Mouse (Mus musculus): ENCODE measurements around the gene Hpcal1. TPM values are rescaled to one million over a fixed set of nuclear protein-coding genes. Genes with fewer than 3 reads are reported as not detected.

Hpcal1 gene
- polyA plus RNA-seq, 1 experiment from 2014 or later: 39.1 TPM

DNA sequence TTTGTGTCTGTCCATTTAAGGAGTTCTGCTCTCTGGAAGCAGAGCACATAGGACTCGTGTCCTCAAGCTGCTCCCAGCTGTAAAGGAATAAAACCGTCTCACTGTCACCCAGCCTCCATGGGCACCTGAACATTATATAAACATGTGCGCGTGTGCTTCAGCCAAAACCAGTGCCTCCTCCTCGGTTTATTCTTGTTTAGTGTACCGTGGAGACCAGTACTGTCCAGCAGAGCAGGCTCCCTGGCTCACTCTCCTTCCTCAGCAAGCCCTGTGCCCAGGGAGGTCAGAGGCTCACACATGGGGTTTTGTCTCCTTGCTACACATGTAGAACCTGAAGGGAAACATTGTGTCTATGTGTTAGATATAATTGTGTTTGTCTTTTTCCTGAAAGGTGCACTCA lies 27.5 kb downstream of the Hpcal1 start:
- Histone ChIP-seq H3K4me1 (ENCODE audit: control insufficient read depth, insufficient read depth, low read length) (no peaks in the 10 kb centered on the region), H3K27ac (ENCODE audit: low read depth, low read length) (no peak overlapping the region), H3K4me3 (ENCODE audit: low read depth, low read length) (no peak overlapping the region), H3K36me3 (ENCODE audit: control insufficient read depth, insufficient read depth, low read length) (no peaks in the 10 kb centered on the region), H3K9ac (ENCODE audit: low read length) (no peak overlapping the region), H3K27me3 (ENCODE audit: control insufficient read depth, insufficient read depth, low read length) (no peaks in the 10 kb centered on the region), H3K4me2 (no peak overlapping the region), H3K9me3 (ENCODE audit: control insufficient read depth, low read length) (no peaks in the 10 kb centered on the region)
- 83% methylated on average over 6 of the region's 6 CpGs for WGBS
- ATAC-seq (ENCODE audit: low FRiP score): no peak
- no peak for DNase-seq (ENCODE audit: low spot score, missing footprints)

GRCm38 (mm10) chr12:17721058-17721457 lies 30.4 kb downstream of the Hpcal1 start:
- Histone ChIP-seq H3K27me3 (ENCODE audit: control insufficient read depth, insufficient read depth, low read length) (no peaks in the 10 kb centered on the region), H3K9me3 (ENCODE audit: control insufficient read depth, low read length) (no peaks in the 10 kb centered on the region), H3K4me2 (no peak overlapping the region), H3K36me3 (ENCODE audit: control insufficient read depth, insufficient read depth, low read length) (no peaks in the 10 kb centered on the region), H3K4me3 (ENCODE audit: low read depth, low read length) (no peak overlapping the region), H3K9ac (ENCODE audit: low read length) (no peak overlapping the region), H3K27ac (ENCODE audit: low read depth, low read length) (no peak overlapping the region), H3K4me1 (ENCODE audit: control insufficient read depth, insufficient read depth, low read length) (no peaks in the 10 kb centered on the region)
- no peak for DNase-seq (ENCODE audit: low spot score, missing footprints)
- ATAC-seq (ENCODE audit: low FRiP score): no peak

- no peaks in the 10 kb centered on the region for H3K9me3 ChIP-seq (ENCODE audit: control insufficient read depth, low read length)
- no peak overlapping the region for H3K9ac ChIP-seq (ENCODE audit: low read length)
Measured at GRCm38 (mm10) chr12:17722452-17723181, 32.0 kb downstream of the Hpcal1 start.

GRCm38 (mm10) chr12:17723182-17723570 lies 32.5 kb downstream of the Hpcal1 start:
- no peak for DNase-seq (ENCODE audit: low spot score, missing footprints)

More at GRCm38 (mm10) chr12:17722452-17723181, 32.0 kb downstream of the Hpcal1 start:
- no peak overlapping the region for H3K4me3 ChIP-seq (ENCODE audit: low read depth, low read length)
- no peak for ATAC-seq (ENCODE audit: low FRiP score)
- no peaks in the 10 kb centered on the region for H3K27me3 ChIP-seq (ENCODE audit: control insufficient read depth, insufficient read depth, low read length)
- peaks cover 8% of the 10 kb centered on the region for H3K4me1 ChIP-seq (ENCODE audit: control insufficient read depth, insufficient read depth, low read length)
- WGBS: 91% methylated on average over 13 of the region's 13 CpGs
- H3K4me2 ChIP-seq: no peak overlapping the region
- no peak for DNase-seq (ENCODE audit: low spot score, missing footprints)
- no peak overlapping the region for H3K27ac ChIP-seq (ENCODE audit: low read depth, low read length)
- no peaks in the 10 kb centered on the region for H3K36me3 ChIP-seq (ENCODE audit: control insufficient read depth, insufficient read depth, low read length)

DNA sequence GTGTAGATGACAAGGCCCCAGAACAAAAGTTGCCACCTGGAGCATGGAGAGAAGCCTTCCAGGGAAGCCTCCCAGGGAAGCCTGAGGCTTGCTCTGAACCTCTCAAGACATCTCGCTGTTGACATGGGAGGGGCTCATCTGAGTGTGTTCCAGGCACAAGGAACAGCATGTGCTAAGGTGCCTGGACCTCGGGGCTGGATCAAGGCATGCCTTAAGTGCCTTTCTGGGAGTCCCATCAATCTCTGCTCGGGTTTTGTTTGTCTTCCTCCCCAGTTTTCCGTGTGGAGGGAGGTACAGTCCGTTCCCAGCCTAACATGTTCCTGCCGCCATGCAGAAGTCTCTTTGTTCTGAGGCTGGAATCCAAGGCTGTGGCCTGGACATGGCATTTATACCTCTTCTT lies 33.3 kb downstream of the Hpcal1 start:
- WGBS: 75% methylated on average over 6 of the region's 6 CpGs
- DNase-seq (ENCODE audit: low spot score, missing footprints): no peak
- Histone ChIP-seq H3K27ac (ENCODE audit: low read depth, low read length) (no peak overlapping the region), H3K4me1 (ENCODE audit: control insufficient read depth, insufficient read depth, low read length) (peaks cover 8% of the 10 kb centered on the region), H3K4me2 (no peak overlapping the region), H3K27me3 (ENCODE audit: control insufficient read depth, insufficient read depth, low read length) (no peaks in the 10 kb centered on the region), H3K4me3 (ENCODE audit: low read depth, low read length) (no peak overlapping the region), H3K36me3 (ENCODE audit: control insufficient read depth, insufficient read depth, low read length) (no peaks in the 10 kb centered on the region), H3K9ac (ENCODE audit: low read length) (no peak overlapping the region), H3K9me3 (ENCODE audit: control insufficient read depth, low read length) (no peaks in the 10 kb centered on the region)
- no peak for ATAC-seq (ENCODE audit: low FRiP score)

More at GRCm38 (mm10) chr12:17723182-17723570, 32.5 kb downstream of the Hpcal1 start:
- Histone ChIP-seq H3K36me3 (ENCODE audit: control insufficient read depth, insufficient read depth, low read length) (no peaks in the 10 kb centered on the region), H3K27ac (ENCODE audit: low read depth, low read length) (no peak overlapping the region), H3K9me3 (ENCODE audit: control insufficient read depth, low read length) (no peaks in the 10 kb centered on the region), H3K4me2 (no peak overlapping the region), H3K4me1 (ENCODE audit: control insufficient read depth, insufficient read depth, low read length) (peaks cover 8% of the 10 kb centered on the region), H3K4me3 (ENCODE audit: low read depth, low read length) (no peak overlapping the region), H3K9ac (ENCODE audit: low read length) (no peak overlapping the region), H3K27me3 (ENCODE audit: control insufficient read depth, insufficient read depth, low read length) (no peaks in the 10 kb centered on the region)
- ATAC-seq (ENCODE audit: low FRiP score): no peak
- WGBS: 93% methylated on average over 1 of the region's 1 CpGs

GRCm38 (mm10) chr12:17724412-17725090 lies 33.9 kb downstream of the Hpcal1 start:
- WGBS: 72% methylated on average over 3 of the region's 3 CpGs
- DNase-seq (ENCODE audit: low spot score, missing footprints): no peak

GRCm38 (mm10) chr12:17725592-17725991 lies 34.9 kb downstream of the Hpcal1 start:
- DNase-seq (ENCODE audit: low spot score, missing footprints) (no peak), ATAC-seq (ENCODE audit: low FRiP score) (no peak)
- H3K27me3 ChIP-seq (ENCODE audit: control insufficient read depth, insufficient read depth, low read length): no peaks in the 10 kb centered on the region
- no peak overlapping the region for H3K27ac ChIP-seq (ENCODE audit: low read depth, low read length)
- no peak overlapping the region for H3K4me2 ChIP-seq
- no peak overlapping the region for H3K4me3 ChIP-seq (ENCODE audit: low read depth, low read length)
- WGBS: 78% methylated on average over 6 of the region's 6 CpGs
- H3K9ac ChIP-seq (ENCODE audit: low read length): no peak overlapping the region
- no peaks in the 10 kb centered on the region for H3K9me3 ChIP-seq (ENCODE audit: control insufficient read depth, low read length)
- H3K4me1 ChIP-seq (ENCODE audit: control insufficient read depth, insufficient read depth, low read length): peaks cover 8% of the 10 kb centered on the region
- no peaks in the 10 kb centered on the region for H3K36me3 ChIP-seq (ENCODE audit: control insufficient read depth, insufficient read depth, low read length)

More at GRCm38 (mm10) chr12:17724412-17725090, 33.9 kb downstream of the Hpcal1 start:
- Histone ChIP-seq H3K36me3 (ENCODE audit: control insufficient read depth, insufficient read depth, low read length) (no peaks in the 10 kb centered on the region), H3K4me2 (no peak overlapping the region), H3K27ac (ENCODE audit: low read depth, low read length) (no peak overlapping the region), H3K4me1 (ENCODE audit: control insufficient read depth, insufficient read depth, low read length) (peaks cover 8% of the 10 kb centered on the region), H3K4me3 (ENCODE audit: low read depth, low read length) (no peak overlapping the region), H3K9ac (ENCODE audit: low read length) (no peak overlapping the region), H3K27me3 (ENCODE audit: control insufficient read depth, insufficient read depth, low read length) (no peaks in the 10 kb centered on the region), H3K9me3 (ENCODE audit: control insufficient read depth, low read length) (no peaks in the 10 kb centered on the region)
- no peak for ATAC-seq (ENCODE audit: low FRiP score)

DNA sequence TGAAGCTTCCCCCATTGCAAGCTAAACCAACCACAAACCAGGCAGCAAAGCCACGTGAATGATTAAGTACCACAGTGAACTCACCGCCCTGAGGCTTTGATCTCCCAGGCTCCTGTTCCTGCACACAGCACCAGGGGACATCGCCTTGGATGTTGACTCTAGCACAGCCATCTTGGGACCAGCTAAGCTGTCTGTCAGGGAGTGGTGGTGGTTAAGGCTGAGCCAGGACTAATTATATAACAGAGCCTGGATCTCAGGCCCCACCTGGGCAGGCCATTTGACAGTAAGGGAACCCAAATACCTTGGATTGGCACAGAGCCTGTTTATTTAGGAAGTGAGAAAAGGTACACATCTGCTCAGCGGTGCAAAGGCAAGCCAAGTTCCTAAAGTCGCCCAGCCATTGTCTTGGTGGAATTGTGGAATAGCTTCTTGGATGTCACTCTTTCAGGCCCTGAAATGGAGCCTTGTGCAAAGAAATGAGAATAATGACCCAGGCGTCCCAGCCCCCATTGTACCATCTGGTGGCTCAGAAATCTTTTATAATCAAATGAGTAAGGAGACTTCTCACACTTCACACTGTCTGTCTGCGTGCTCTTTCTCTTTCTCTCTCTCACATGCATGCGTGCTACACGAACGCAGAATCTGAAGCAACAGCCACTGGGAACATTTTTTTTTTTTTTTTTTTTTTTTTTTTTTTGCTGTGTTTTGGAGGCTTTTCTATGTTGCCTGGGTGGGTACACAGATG lies 36.1 kb downstream of the Hpcal1 start:
- H3K9me3 ChIP-seq (ENCODE audit: control insufficient read depth, low read length): no peaks in the 10 kb centered on the region
- H3K4me2 ChIP-seq: no peak overlapping the region
- H3K4me1 ChIP-seq (ENCODE audit: control insufficient read depth, insufficient read depth, low read length): peaks cover 8% of the 10 kb centered on the region
- peak overlapping the region; percentile 27; the same call in 1 of the 2 replicates for H3K27ac ChIP-seq (ENCODE audit: low read depth, low read length)
- WGBS: 63% methylated on average over 10 of the region's 10 CpGs
- H3K9ac ChIP-seq (ENCODE audit: low read length): no peak overlapping the region
- H3K27me3 ChIP-seq (ENCODE audit: control insufficient read depth, insufficient read depth, low read length): no peaks in the 10 kb centered on the region
- H3K36me3 ChIP-seq (ENCODE audit: control insufficient read depth, insufficient read depth, low read length): no peaks in the 10 kb centered on the region
- peak; percentile 57; the same call in 1 of the 2 replicates for ATAC-seq (ENCODE audit: low FRiP score)
- no peak overlapping the region for H3K4me3 ChIP-seq (ENCODE audit: low read depth, low read length)
- no peak for DNase-seq (ENCODE audit: low spot score, missing footprints)

Measured in midbrain, embryonic 11.5 days (tissue).